Mouse (Mus musculus): ENCODE data around the gene Acbd5. TPM values are rescaled to one million over a fixed set of nuclear protein-coding genes. Genes with fewer than 3 reads are reported as not detected.

Acbd5 gene
- total RNA-seq (2021): 10 to 100 TPM; 31.1 to 32.5 TPM

- intact Hi-C loops (cut with DNase I): loop anchor here (2.0 to 5.0 kb wide), 3 partner anchors 27 to 170 kb away; partner anchors contain the start of genes Abi1 and Pdss1
These were observed at the start of gene Acbd5 for GRCm38 (mm10) chr2:23067552-23068369. Gene Acbd5, plus strand, starts transcription at chr2:23068167.

GRCm38 (mm10) chr2:23019170-23019569 lies 48.8 kb upstream of the Acbd5 start:
- intact Hi-C loops (cut with DNase I): no loop called here

More at GRCm38 (mm10) chr2:23067552-23068369, at the start of gene Acbd5:
- peak; percentile 96 to 97 for DNase-seq

GRCm38 (mm10) chr2:23021320-23021719 lies 46.6 kb upstream of the Acbd5 start:
- intact Hi-C loops (cut with DNase I): no loop called here
- no peak for DNase-seq

More at GRCm38 (mm10) chr2:23019170-23019569, 48.8 kb upstream of the Acbd5 start:
- DNase-seq: no peak

- intact Hi-C loops (cut with DNase I): loop anchor here (2.0 kb wide), 1 partner anchor 15 kb away; no protein-coding TSS in a partner anchor
- peak; percentile 45 for DNase-seq
These were observed 46.2 kb upstream of the Acbd5 start for GRCm38 (mm10) chr2:23021721-23022120.

GRCm38 (mm10) chr2:23023023-23023422 lies 44.9 kb upstream of the Acbd5 start:
- intact Hi-C loops (cut with DNase I): loop anchor here (2.0 kb wide), 1 partner anchor 14 kb away; no protein-coding TSS in a partner anchor

GRCm38 (mm10) chr2:23023714-23024282 lies 44.2 kb upstream of the Acbd5 start:
- no peak for DNase-seq
- intact Hi-C loops (cut with DNase I): loop anchor here (2.0 kb wide), 1 partner anchor 13 kb away; no protein-coding TSS in a partner anchor

More at GRCm38 (mm10) chr2:23023023-23023422, 44.9 kb upstream of the Acbd5 start:
- DNase-seq: no peak

GRCm38 (mm10) chr2:23026379-23026778 lies 41.6 kb upstream of the Acbd5 start:
- intact Hi-C loops (cut with DNase I): no loop called here
- DNase-seq: no peak

- no peak for DNase-seq
- intact Hi-C loops (cut with DNase I): no loop called here
These were observed 39.1 kb upstream of the Acbd5 start for GRCm38 (mm10) chr2:23028826-23029225.

GRCm38 (mm10) chr2:23030631-23031030 lies 37.3 kb upstream of the Acbd5 start:
- intact Hi-C loops (cut with DNase I): loop anchor here (10.0 kb wide), 1 partner anchor 136 kb away; the partner anchor contains the start of gene Pdss1

GRCm38 (mm10) chr2:23034692-23035435 lies 33.1 kb upstream of the Acbd5 start:
- intact Hi-C loops (cut with DNase I): loop anchor here (5.0 to 10.0 kb wide), 2 partner anchors 78 to 140 kb away; partner anchors contain the start of gene Pdss1
- DNase-seq: peak; percentile 30 to 38

More at GRCm38 (mm10) chr2:23030631-23031030, 37.3 kb upstream of the Acbd5 start:
- DNase-seq: no peak

- intact Hi-C loops (cut with DNase I): loop anchor here (5.0 to 10.0 kb wide), 2 partner anchors 78 to 141 kb away; partner anchors contain the start of gene Pdss1
- DNase-seq: no peak
These were observed 32.5 kb upstream of the Acbd5 start for GRCm38 (mm10) chr2:23035467-23035866.

GRCm38 (mm10) chr2:23039082-23040000 lies 28.6 kb upstream of the Acbd5 start:
- intact Hi-C loops (cut with DNase I): loop anchor here (5.0 to 10.0 kb wide), 2 partner anchors 82 to 145 kb away; partner anchors contain the start of gene Pdss1
- peak; percentile 55 to 68 for DNase-seq

GRCm38 (mm10) chr2:23040001-23040646 lies 27.8 kb upstream of the Acbd5 start, which contains the start of gene Abi1:
Gene Abi1, minus strand, starts transcription at chr2:23040241.
- intact Hi-C loops (cut with DNase I): loop anchor here (2.0 kb wide), 2 partner anchors 29 to 51 kb away; partner anchors contain the start of gene Acbd5
- peak; percentile 96 for DNase-seq

- intact Hi-C loops (cut with DNase I): loop anchor here (2.0 kb wide), 2 partner anchors 28 to 50 kb away; partner anchors contain the start of gene Acbd5
- DNase-seq: peak in 1 of 2 experiments; percentile 11
These were observed 27.3 kb upstream of the Acbd5 start for GRCm38 (mm10) chr2:23040690-23041089.

- intact Hi-C loops (cut with DNase I): loop anchor here (2.0 kb wide), 2 partner anchors 27 to 49 kb away; partner anchors contain the start of gene Acbd5
- DNase-seq: no peak
These were observed 26.5 kb upstream of the Acbd5 start for GRCm38 (mm10) chr2:23041457-23041856.

GRCm38 (mm10) chr2:23042189-23042588 lies 25.8 kb upstream of the Acbd5 start:
- no peak for DNase-seq
- intact Hi-C loops (cut with DNase I): no loop called here

- no peak for DNase-seq
These were observed 22.3 kb upstream of the Acbd5 start for GRCm38 (mm10) chr2:23045703-23046102.

GRCm38 (mm10) chr2:23048006-23048405 lies 20.0 kb upstream of the Acbd5 start:
- DNase-seq: no peak
- intact Hi-C loops (cut with DNase I): no loop called here

More at GRCm38 (mm10) chr2:23045703-23046102, 22.3 kb upstream of the Acbd5 start:
- intact Hi-C loops (cut with DNase I): no loop called here
